Mouse (Mus musculus): ENCODE results near the gene Fam198a.

DNA sequence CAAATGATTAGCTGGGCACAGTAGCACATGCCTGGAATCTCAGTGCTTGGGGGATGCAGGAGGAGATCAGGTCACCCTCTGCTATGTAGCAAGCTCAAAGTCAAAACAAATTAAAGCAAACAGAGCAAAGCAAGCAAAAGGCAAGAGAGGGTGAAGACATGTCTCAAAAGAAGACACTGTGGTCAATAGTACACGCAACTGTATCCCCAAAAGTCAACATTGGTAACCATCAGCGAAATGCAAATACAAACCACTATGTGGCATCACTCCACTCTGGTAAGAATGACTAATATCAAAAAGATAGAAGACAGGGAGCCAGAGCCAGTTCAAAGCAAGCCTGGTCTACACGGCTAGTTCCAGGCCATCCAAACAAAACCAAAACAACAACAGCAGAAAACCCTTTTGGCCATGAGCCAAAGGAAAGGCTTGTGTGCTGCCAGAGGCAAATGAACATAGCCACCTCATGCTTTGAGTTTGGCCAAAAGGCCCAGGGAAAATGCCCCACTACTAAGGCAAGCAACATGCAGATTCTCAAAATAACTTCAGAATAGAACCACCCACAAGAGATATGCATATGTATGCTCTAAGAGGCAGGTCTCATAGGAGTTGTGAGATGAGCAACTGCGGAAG lies 45.1 kb upstream of the Fam198a start:
- TF ChIP-seq CTCF (IDR thresholded peaks at IDR 0.05 in 2 of 3, conservative IDR thresholded peaks at IDR 0.05 in 1 of 3; ENCODE audit: control insufficient read depth in 1 of 3, insufficient read depth in 1 of 3, low read depth in 2 of 3, low read length in 3 of 3, poor library complexity in 1 of 3, severe bottlenecking in 1 of 3) = no peak
- no peak for TF ChIP-seq USF2 (IDR thresholded peaks at IDR 0.05; ENCODE audit: borderline replicate concordance in 1 of 2, insufficient read depth in 1 of 2, low read depth in 1 of 2, low read length in 2 of 2)
- no peak for TF ChIP-seq SMC3 (IDR thresholded peaks at IDR 0.05; ENCODE audit: low read depth, low read length)
- no peak for TF ChIP-seq POLR2A (IDR thresholded peaks at IDR 0.05; ENCODE audit: control insufficient read depth in 1 of 2, insufficient read depth in 1 of 2, low read depth in 1 of 2, low read length in 2 of 2, poor library complexity in 1 of 2)
- no peak for TF ChIP-seq KAT2A (conservative IDR thresholded peaks at IDR 0.05; ENCODE audit: low read depth, low read length)
- TF ChIP-seq ZC3H11A (IDR thresholded peaks at IDR 0.05; ENCODE audit: low read depth, low read length) = no peak
- no peak for TF ChIP-seq MAX (IDR thresholded peaks at IDR 0.05; ENCODE audit: low read length)
- no peak for TF ChIP-seq ZKSCAN1 (IDR thresholded peaks at IDR 0.05; ENCODE audit: low read depth, low read length)
- no peak for TF ChIP-seq CHD1 (IDR thresholded peaks at IDR 0.05; ENCODE audit: low read depth, low read length)
- TF ChIP-seq POLR2AphosphoS2 (IDR thresholded peaks at IDR 0.05; ENCODE audit: low read length) = no peak
- no peak for TF ChIP-seq CHD2 (IDR thresholded peaks at IDR 0.05; ENCODE audit: low read length)
- no peak for TF ChIP-seq EP300 (IDR thresholded peaks at IDR 0.05; ENCODE audit: low read depth in 1 of 2, low read length in 2 of 2)
- TF ChIP-seq ELF1 (IDR thresholded peaks at IDR 0.05; ENCODE audit: low read depth, low read length) = no peak
- TF ChIP-seq MYC (IDR thresholded peaks at IDR 0.05; ENCODE audit: low read depth, low read length) = no peak

Measured in MEL (cell line).